Mouse (Mus musculus): ENCODE measurements around the gene Prrc2c.
"Not testable (repeated sequence)": the region's sequence is repeated elsewhere in the genome, so short reads cannot be mapped to it uniquely, and the experiment has no call there.

DNA sequence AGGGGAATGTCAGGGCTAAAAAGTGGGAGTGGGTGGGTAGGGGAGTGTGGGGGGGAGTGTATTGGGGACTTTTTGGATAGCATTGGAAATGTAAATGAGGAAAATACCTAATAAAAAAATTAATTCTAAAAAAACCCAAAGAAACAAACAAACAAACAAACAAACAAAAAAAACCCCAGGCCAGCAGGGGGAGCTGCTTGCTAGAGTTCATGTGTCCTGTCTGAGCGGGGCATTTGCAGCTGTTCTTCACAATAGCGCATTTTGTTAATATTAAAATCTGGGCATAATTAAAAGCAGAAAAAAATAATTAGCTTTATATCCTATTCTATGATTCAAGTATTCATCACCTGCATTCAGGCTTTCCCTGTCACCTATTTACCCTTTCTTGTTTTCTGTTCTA lies 40.7 kb upstream of the Prrc2c start:
- TF ChIP-seq CTCF (IDR thresholded peaks at IDR 0.05; ENCODE audit: low read depth); EP300 (optimal IDR thresholded peaks at IDR 0.05): not testable (repeated sequence)
